8 mouse cellular contexts compared by ENCODE assay signal in the genomic region with DNA sequence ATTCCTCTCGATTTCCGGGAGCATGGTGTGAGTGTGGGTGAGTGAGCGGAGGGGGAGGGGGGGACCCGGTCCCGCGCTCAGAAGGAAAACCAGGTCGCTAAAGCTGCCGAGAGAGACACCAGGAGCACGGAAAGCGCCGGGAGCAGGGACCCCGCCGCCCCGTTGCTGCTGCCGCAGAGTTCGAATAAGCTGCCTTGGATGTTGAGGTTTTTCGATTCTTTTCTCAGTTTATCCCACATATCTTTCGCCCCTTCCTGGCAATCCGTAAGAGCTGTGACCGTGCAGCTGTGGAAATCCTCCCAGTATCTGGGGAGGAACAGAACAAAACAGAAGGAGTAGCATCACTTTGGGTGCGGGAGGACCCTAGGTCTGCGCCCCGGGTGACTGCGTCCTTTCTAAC. TPM values are rescaled to one million over a fixed set of nuclear protein-coding genes. Genes with fewer than 3 reads are reported as not detected.
DNase-seq lines count a peak whose midpoint lies in the region; ATAC-seq and TF ChIP-seq lines count a peak whose summit lies in the region.

No protein-coding gene starts in this region.

- peak overlapping the region; percentile 90 for H3K27ac ChIP-seq in left cerebral cortex, adult 2 months
- no peak overlapping the region for H3K27ac ChIP-seq in embryonic facial prominence, embryonic 14.5 days (replicated peaks; ENCODE audit: low read depth, low read length)
- H3K27ac ChIP-seq in neural tube, embryonic 15.5 days (replicated peaks): peak overlapping the region; percentile 89

- intact Hi-C loops in left cerebral cortex, adult 2 months (cut with DNase I): loop anchor here (2.0 to 10.0 kb wide), 5 partner anchors 148 to 612 kb away; partner anchors contain the start of genes Fars2 and Lyrm4

- no peaks in the 10 kb centered on the region for H3K36me3 ChIP-seq in embryonic facial prominence, embryonic 14.5 days (ENCODE audit: control insufficient read depth, insufficient read depth, low read length)
- no peaks in the 10 kb centered on the region for H3K36me3 ChIP-seq in neural tube, embryonic 15.5 days

- H3K4me3 ChIP-seq in left cerebral cortex, adult 2 months: peak overlapping the region; percentile 43
- peak overlapping the region; percentile 31 for H3K4me3 ChIP-seq in embryonic facial prominence, embryonic 14.5 days (ENCODE audit: low read depth, low read length)
- peak overlapping the region; percentile 46 for H3K4me3 ChIP-seq in neural tube, embryonic 15.5 days (replicated peaks)

- DNase-seq in left cerebral cortex, adult 2 months (ENCODE audit: extremely low spot score in 1 of 2, low spot score in 2 of 2): peak in 1 of 2 experiments; percentile 43
- DNase-seq in left cerebral cortex, adult 9 months (ENCODE audit: low spot score in 2 of 2): no peak
- peak; percentile 69 for DNase-seq in brain, embryonic 14.5 days (ENCODE audit: low read depth)
- DNase-seq in embryonic facial prominence, embryonic 14.5 days (ENCODE audit: low spot score): no peak
- peak; percentile 20 to 45 for DNase-seq in layer of hippocampus, postnatal 25 days (ENCODE audit: extremely low spot score in 1 of 2, low spot score in 1 of 2)
- no peak for DNase-seq in spleen, postnatal 36 days (ENCODE audit: low spot score in 2 of 2)
- no peak for DNase-seq in spleen, adult 12 weeks (ENCODE audit: low spot score)

- no peak for TF ChIP-seq CTCF in left cerebral cortex, adult 2 months (IDR thresholded peaks at IDR 0.05)
- no peak for TF ChIP-seq CTCF in brain, embryonic 14.5 days (IDR thresholded peaks at IDR 0.05; ENCODE audit: borderline replicate concordance, extremely low read depth, insufficient read depth, insufficient read length)

- 0 out of 2 replicates have a peak overlapping the region, but pooled peaks have one; percentile 42 for H3K9ac ChIP-seq in embryonic facial prominence, embryonic 14.5 days (ENCODE audit: low read depth, low read length)
- peak overlapping the region; percentile 50 for H3K9ac ChIP-seq in neural tube, embryonic 15.5 days (replicated peaks)

- peaks cover 16% of the 10 kb centered on the region for H3K4me1 ChIP-seq in embryonic facial prominence, embryonic 14.5 days (ENCODE audit: control insufficient read depth, insufficient read depth, low read length)
- peaks cover 42% of the 10 kb centered on the region for H3K4me1 ChIP-seq in neural tube, embryonic 15.5 days

- H3K9me3 ChIP-seq in embryonic facial prominence, embryonic 14.5 days (ENCODE audit: control insufficient read depth, low read length): no peaks in the 10 kb centered on the region
- no peaks in the 10 kb centered on the region for H3K9me3 ChIP-seq in neural tube, embryonic 15.5 days (replicated peaks)

- TF ChIP-seq POLR2A in brain, embryonic 14.5 days (IDR thresholded peaks at IDR 0.05; ENCODE audit: borderline replicate concordance, extremely low read depth, insufficient read depth, insufficient read length, poor library complexity, severe bottlenecking): no peak

- no peak for ATAC-seq in embryonic facial prominence, embryonic 14.5 days (ENCODE audit: low read depth)
- ATAC-seq in neural tube, embryonic 15.5 days (ENCODE audit: low FRiP score): no peak

- peak overlapping the region; percentile 53 for H3K4me2 ChIP-seq in embryonic facial prominence, embryonic 14.5 days (ENCODE audit: low read depth, low read length)
- peak overlapping the region; percentile 71 for H3K4me2 ChIP-seq in neural tube, embryonic 15.5 days

- peaks cover 95% of the 10 kb centered on the region for H3K27me3 ChIP-seq in embryonic facial prominence, embryonic 14.5 days (replicated peaks; ENCODE audit: control insufficient read depth, insufficient read depth, low read length)
- peaks cover 63% of the 10 kb centered on the region for H3K27me3 ChIP-seq in neural tube, embryonic 15.5 days (replicated peaks)

- under 1% methylated on average over 24 of the region's 24 CpGs for WGBS in embryonic facial prominence, embryonic 14.5 days
- WGBS in neural tube, embryonic 15.5 days: 0% methylated on average over 24 of the region's 24 CpGs

RNA-seq across cellular contexts. Expression of gene Nrn1, which starts 8.4 kb away (rescaled TPM):
- 100 to 1,000 TPM; 311 to 384 TPM for total RNA-seq in left cerebral cortex, adult 2 months (2021)
- polyA plus RNA-seq in brain, embryonic 14.5 days (2012; rRNA removed): 67.3 and 67.5 TPM in 2 replicates
- polyA plus RNA-seq in embryonic facial prominence, embryonic 14.5 days (2014; fragmentation: Nextera tagmentation; extraction: Ambion mirVana): 9.4 and 12.0 TPM in 2 replicates
- total RNA-seq in layer of hippocampus, postnatal 25 days (2021): 100 to 1,000 TPM; 293 to 319 TPM
- 59.0 and 71.6 TPM in 2 replicates for polyA plus RNA-seq in neural tube, embryonic 15.5 days (2015; fragmentation: Nextera tagmentation; extraction: Ambion mirVana)

Comparison
In these comparisons a context has a peak if more than half of its experiments do, and no peak if none do; other contexts are left out.
1. DNase-seq: peak in brain, embryonic 14.5 days (single experiment) and layer of hippocampus, postnatal 25 days (2 of 2); none in left cerebral cortex, adult 9 months (0 of 2), embryonic facial prominence, embryonic 14.5 days (single experiment), spleen, postnatal 36 days (0 of 2) and spleen, adult 12 weeks (single experiment).
2. Peak in every context shown above with its lines, with median percentiles within 50 percentile points of each other: H3K4me3 ChIP-seq.